Mouse (Mus musculus): Measurements from ENCODE around the gene Rnf24. TPM values are rescaled to one million over a fixed set of nuclear protein-coding genes. Genes with fewer than 3 reads are reported as not detected.

The Rnf24 gene
- total RNA-seq, 2 experiments from 2014 or later = 3.1 to 4.7 TPM

DNA sequence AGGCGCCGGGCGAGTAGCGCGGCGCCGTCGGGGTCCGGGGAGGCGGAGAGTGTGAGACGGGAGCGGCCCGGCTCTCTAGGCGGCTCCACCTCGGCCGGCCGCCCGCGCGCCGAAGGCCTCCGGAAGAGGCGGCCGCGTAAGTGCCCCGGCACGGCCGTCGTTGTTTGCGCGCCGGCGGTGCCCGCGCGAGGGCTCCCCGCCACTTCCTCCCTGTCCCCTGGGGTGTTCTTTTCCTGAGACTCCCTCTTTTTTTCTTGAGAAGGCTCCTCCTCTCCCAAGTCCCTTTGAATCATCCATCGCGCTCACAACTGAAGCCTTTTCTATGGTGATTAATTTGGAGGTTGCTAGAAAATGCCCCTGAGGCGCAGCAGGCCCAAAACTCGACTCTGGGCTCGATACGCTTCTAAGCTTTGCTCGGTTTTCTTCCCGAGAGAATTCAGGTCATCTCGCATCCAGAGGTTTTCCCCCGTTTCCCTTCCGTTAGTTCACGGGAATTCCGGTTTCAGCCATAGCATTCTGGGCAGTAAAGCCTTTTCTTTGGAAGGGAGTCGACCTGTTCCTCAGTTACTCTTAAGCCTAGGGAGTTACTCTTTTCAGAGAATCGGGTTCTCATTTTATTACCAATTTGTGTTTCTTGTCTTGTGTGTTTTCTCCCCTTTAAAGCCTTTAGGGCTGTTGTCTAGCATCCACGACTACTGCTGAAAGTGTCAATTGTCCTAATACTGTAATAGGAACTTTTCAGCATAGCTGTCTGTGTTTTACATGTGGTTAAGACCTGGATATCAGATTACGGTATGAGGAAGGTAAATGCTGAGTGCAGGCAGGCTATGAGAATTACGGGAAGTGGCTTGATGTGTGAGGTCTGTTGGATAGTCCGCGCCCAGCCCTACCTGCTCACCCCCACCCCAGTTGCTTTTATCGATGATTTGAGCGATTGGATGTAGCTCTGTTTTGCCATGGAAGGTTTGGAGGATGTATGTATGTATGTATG, 89.7 kb downstream of the Rnf24 start:
- no peak for DNase-seq

DNA sequence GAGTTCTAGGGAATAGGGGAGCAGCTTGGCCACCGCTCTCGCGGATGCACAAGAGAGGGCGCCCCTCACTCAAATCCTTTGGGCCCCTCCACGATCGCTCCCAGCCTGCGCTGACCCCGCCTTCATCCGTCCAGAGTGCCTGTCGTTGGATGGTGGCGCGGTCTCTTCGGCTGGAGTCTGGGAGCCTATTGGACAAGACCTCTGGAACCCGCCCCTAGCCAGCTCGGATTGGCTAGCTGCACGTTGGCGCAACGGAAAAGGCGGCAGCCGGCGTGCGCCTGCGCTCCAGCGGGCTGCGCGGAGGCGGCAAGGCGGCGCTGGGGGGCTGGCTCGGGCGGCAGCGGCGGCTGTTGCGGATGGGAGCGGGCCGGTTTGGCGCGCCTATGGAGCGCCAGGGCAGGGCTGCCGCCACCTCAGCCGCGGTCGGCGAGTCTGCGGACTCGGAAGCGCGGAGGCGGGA, 90.4 kb downstream of the Rnf24 start, which contains the start of gene Pank2:
Pank2 (plus strand) TSS at position 283 of the 460 bp plus-strand sequence.
- DNase-seq = peak; percentile 95

DNA sequence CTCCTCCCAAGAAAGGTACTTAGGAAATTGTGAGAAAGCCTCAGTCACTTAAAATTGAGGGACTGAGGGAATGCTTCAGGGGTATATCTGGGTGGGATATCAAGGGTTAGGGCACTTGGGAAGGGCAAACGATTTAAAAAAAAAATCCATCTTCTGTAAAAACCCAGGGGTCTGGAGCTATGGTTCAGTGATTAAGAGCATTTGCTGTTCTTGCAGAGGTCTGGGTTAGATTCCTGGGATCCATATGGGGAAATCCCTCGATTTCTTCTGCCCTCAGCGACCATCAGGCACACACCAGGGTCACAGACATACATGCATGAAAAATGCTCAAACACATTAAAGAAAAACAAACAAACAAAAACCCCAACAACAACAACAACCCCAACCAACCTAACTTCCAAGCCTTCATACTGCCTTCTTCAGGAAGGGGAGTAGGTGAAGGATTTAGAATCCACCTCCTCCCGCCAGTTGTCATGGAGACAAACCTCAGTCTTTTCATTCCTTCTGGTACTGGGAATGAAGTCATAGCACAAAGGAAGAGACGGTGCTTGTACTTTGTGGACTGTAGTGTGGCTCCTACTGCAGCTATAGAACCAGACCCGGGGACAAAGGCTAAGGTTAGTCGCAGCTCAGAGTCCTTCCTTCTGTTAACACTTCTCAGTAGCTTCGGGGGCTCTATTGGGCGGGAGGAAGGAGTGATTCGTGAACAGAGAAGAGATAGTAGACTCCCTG, 91.0 kb downstream of the Rnf24 start:
- no peak for DNase-seq

DNA sequence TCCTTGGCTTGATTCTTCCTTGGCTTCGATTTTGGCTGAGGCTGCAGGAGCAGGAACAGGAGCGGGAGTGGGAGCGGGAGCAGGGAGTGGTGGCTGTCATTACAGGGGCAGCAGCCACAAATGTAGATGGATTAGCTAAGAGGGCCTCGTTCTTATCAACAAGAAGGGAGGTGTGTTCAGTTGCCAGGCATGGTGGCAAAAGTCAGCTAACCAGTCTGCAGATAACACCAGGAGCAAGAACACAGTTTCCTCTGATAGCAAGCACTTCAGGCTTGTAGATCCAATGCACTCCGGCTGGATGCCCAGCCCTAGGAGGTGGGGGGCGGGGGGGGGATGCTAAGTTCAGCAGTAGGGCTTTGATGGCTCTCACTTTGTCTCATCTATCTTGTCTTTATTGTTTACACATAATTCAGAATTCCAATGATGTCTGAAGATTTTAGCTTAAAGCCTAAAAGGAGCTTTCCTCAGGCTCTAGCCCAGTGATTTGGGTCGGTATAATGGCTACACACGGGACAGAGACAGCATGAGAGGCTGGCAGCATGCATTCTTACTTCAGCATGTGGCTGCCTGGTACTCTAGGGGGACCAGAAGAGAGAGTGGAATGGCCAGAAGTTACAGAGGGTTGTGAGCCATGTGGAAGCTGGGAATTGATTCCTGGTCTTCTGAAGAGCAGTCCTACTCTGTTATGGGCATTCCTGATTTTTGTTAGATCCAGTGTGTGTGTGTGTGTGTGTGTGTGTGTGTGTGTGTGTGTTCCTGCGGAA, 92.0 kb downstream of the Rnf24 start:
- no peak for DNase-seq

DNA sequence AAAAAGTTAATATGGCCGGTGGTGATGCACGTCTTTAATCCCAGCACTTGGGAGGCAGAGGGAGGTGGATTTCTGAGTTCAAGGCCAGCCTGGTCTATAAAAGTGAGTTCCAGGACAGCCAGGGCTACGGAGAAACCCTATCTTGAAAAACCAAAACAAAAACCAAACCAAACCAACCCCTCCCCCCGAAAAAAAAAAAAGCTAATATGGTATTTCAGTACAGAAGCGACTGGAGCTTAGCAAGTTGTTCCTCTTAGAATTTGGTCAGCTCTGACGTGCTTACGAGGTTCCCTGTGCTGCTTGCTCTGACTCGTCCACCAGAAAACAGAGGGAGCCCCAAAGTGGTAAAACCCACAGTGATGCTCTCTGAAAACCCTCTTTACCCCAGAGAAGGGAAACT, 94.0 kb downstream of the Rnf24 start:
- no peak for DNase-seq

DNA sequence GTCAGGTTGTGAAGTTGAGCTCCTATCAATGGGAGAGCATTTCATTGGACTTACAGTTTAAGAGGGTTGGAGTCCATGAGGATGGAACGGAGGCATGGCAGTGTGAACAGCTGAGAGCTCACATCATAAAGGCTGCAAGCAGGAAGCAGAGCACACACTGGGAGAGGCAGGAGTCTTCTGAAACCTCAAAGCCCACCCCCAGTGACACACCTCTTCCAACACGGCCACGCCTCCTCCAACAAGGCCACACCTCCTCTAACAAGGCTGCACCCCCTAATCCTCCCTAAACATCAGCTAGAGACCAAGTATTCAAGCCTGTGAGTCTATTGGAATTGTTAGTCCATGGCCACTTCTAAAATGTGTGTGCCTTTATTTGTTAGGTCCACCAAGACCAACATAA, 97.0 kb downstream of the Rnf24 start:
- no peak for DNase-seq

DNA sequence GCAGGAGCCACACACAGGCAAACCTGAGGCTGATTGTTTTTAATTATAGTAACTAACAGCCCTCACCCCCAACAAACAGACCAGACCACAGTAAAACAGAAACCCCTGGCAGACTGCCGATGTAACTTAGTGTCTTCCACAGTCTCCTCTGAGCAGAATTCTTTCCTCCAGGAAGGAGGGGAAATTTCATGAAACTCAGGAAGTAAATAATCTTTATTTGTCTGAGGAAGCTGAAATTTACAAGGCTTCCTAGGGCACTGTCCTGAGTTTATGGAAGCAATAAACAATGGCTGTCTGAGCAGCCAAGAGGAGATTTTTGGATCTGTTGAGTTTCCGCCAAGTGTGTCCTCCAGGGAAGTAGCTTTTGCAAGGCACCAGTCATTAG, 98.4 kb downstream of the Rnf24 start:
- peak; percentile 52 for DNase-seq

DNA sequence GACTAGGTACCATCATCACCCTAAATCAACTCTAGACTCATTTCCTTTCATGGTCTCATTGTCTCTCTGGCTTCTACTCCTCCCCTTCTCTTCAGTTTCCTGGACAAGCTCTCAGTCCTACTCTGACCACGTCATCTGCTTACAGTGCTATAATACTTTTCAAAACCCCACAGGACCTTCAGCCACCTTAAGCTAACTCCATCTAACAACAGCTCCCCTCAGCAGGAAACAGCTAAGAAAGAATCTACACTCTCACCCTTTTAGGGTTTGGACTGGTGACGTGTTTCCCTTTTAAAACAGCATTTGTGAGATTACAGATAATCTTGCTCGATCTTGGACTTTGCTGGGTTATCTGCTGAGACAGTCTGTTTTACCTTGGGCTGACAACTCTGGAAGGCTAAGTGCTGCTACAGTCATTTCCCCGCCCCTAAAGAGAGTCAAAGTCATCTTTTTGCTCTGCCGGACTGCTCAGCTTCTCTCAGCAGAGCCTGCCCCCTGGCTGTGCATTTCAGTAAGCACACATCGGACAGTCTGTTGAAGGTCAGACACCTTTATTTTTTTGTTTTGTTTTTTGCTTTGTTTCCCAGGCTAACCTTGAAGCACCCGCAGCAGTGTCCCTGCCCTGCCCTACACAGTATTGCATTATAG, 98.9 kb downstream of the Rnf24 start:
- peak; percentile 63 for DNase-seq

Small RNA genes within 50 kb of the gene (microRNA-seq; reads per million reads assigned to microRNA genes)
- gene Mir103-2 = 5.7 to 13.6 reads per million in 2 experiments

Other genes with a start within 250 kb of the Rnf24 start
- 10 to 100 TPM; 18.3 to 25.0 TPM for gene Hspa12b, start 225.6 kb downstream of the Rnf24 start, total RNA-seq (2021)
- gene Gm11037, start 219.4 kb downstream of the Rnf24 start, total RNA-seq (2021) = not detected
- 1 to 10 TPM; 7.2 to 9.3 TPM for gene 1700037H04Rik, start 192.8 kb downstream of the Rnf24 start, total RNA-seq (2021)
- 10 to 100 TPM; 58.4 to 59.5 TPM for gene Cenpb, start 172.8 kb downstream of the Rnf24 start, total RNA-seq (2021)
- gene Cdc25b, start 165.9 kb downstream of the Rnf24 start, total RNA-seq (2021) = 10 to 100 TPM in 1 of 2 experiments, 1 to 10 TPM in 1; 9.4 to 13.0 TPM
- gene Spef1, start 165.6 kb downstream of the Rnf24 start, total RNA-seq (2021) = 1 to 10 TPM; 3.8 to 4.5 TPM
- gene Ap5s1, start 145.8 kb downstream of the Rnf24 start, total RNA-seq (2021) = 10 to 100 TPM; 16.1 to 16.3 TPM
- 10 to 100 TPM; 26.0 to 28.4 TPM for gene Mavs, start 118.8 kb downstream of the Rnf24 start, total RNA-seq (2021)
- gene Pank2, start 90.4 kb downstream of the Rnf24 start, total RNA-seq (2021) = 10 to 100 TPM; 26.7 to 35.3 TPM
- 10 to 100 TPM; 25.9 to 28.9 TPM for gene Smox, start 138.6 kb upstream of the Rnf24 start, total RNA-seq (2021)
- 1 to 10 TPM; 1.8 to 2.1 TPM for gene Adra1d, start 209.4 kb upstream of the Rnf24 start, total RNA-seq (2021)

All from gastrocnemius, postnatal 10 days (tissue).